Mouse (Mus musculus) C2C12 (cell line): ENCODE results near the gene Atad5. TPM values are rescaled to one million over a fixed set of nuclear protein-coding genes. Genes with fewer than 3 reads are reported as not detected.

Experiments
- H3K27me3 ChIP-seq: one replicate; pipeline ENCODE4 v1.6.1; 2011; ENCODE audit not compliant: control insufficient read depth, insufficient read depth, insufficient read length
- H3K36me3 ChIP-seq: one replicate; pipeline ENCODE4 v1.6.1; 2011; ENCODE audit not compliant: control insufficient read depth, insufficient read depth
- H3K4me3 ChIP-seq: one replicate; pipeline ENCODE4 v1.5.1; 2011; ENCODE audit warnings: mild to moderate bottlenecking, control low read depth; ENCODE audit not compliant: poor library complexity, insufficient read depth, severe bottlenecking
- H3K79me2 ChIP-seq: one replicate; pipeline ENCODE4 v1.6.1; 2011; ENCODE audit not compliant: control insufficient read depth, insufficient read depth
- H3K79me3 ChIP-seq: one replicate; pipeline ENCODE4 v1.6.1; 2011; ENCODE audit warnings: low read depth, control low read depth
- H3ac ChIP-seq: one replicate; pipeline ENCODE3; 2011; ENCODE audit warnings: low read depth; ENCODE audit not compliant: control insufficient read depth, insufficient read length
- CEBPB ChIP-seq: IDR thresholded peaks from one replicate; pipeline ENCODE4 v1.6.1; 2011; ENCODE audit warnings: low read depth, mild to moderate bottlenecking, control low read depth, moderate library complexity
- CTCF ChIP-seq: IDR thresholded peaks from one replicate; pipeline ENCODE4 v1.5.1; 2011; ENCODE audit not compliant: control insufficient read depth, insufficient read depth, insufficient read length
- FOSL1 ChIP-seq: IDR thresholded peaks from one replicate; pipeline ENCODE4 v1.8.0; 2011; ENCODE audit warnings: mild to moderate bottlenecking, low read length; ENCODE audit not compliant: poor library complexity, insufficient read depth, severe bottlenecking
- MAX ChIP-seq: IDR thresholded peaks from one replicate; pipeline ENCODE4 v1.6.1; 2011; ENCODE audit warnings: mild to moderate bottlenecking, control low read depth
- MYOD1 ChIP-seq: IDR thresholded peaks from one replicate; pipeline ENCODE4 v1.6.1; 2011; ENCODE audit warnings: low read depth; ENCODE audit not compliant: control insufficient read depth, insufficient read length
- MYOG ChIP-seq: IDR thresholded peaks from one replicate; pipeline ENCODE4 v1.6.1; 2011; ENCODE audit not compliant: control insufficient read depth, insufficient read length; ENCODE audit errors: extremely low read depth
- USF1 ChIP-seq: IDR thresholded peaks from one replicate; pipeline ENCODE4 v1.6.1; 2011; ENCODE audit warnings: low read depth, mild to moderate bottlenecking, control low read depth, moderate library complexity
- polyA plus RNA-seq: library from polyadenylated mRNA; unstranded; fragments of >200 nt; fragmentation: generic; extraction: Trizol; gene quantifications from one replicate; pipeline ENCODE4 v1.2.1, GENCODE M21; 2012; ENCODE audit warnings: missing spikeins

Gene Atad5
- polyA plus RNA-seq, 1 experiment: 1.9 TPM

- no peaks in the 10 kb centered on the region for H3K79me3 ChIP-seq
- H3ac ChIP-seq: no peak overlapping the region
- no peak overlapping the region for H3K4me3 ChIP-seq
- H3K36me3 ChIP-seq: no peaks in the 10 kb centered on the region
- TF ChIP-seq FOSL1: no peak
- TF ChIP-seq MAX: no peak
- no peak for TF ChIP-seq CEBPB
- TF ChIP-seq MYOD1: no peak
- no peak for TF ChIP-seq CTCF
- TF ChIP-seq MYOG: no peak
- TF ChIP-seq USF1: no peak
- H3K27me3 ChIP-seq: no peaks in the 10 kb centered on the region
- no peaks in the 10 kb centered on the region for H3K79me2 ChIP-seq
Observed at GRCm38 (mm10) chr11:80164224-80164623, 75.0 kb downstream of the Atad5 start.

DNA sequence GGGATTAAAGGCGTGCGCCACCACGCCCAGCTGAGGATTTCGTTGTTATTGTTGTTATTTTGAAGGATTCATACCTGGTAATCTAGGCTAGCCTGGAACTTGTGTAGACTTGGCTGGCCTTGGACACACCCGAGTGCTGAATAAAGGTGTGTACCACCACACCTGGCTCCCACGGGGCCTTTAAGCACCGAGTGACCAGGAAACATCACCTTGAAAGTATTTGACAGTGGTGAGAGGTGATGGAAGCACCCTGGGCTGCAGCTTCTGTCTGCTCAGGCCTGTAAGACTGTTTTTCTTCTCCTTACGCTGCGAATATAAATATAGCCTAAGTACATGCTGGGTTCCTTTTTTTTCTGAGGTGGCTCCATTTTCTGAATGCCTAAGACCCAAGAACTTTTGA lies 78.9 kb downstream of the Atad5 start:
- Histone ChIP-seq H3K36me3 (no peaks in the 10 kb centered on the region), H3ac (no peak overlapping the region), H3K4me3 (no peak overlapping the region), H3K79me2 (no peaks in the 10 kb centered on the region), H3K79me3 (no peaks in the 10 kb centered on the region), H3K27me3 (no peaks in the 10 kb centered on the region)
- TF ChIP-seq FOSL1 (no peak), MYOD1 (no peak), MYOG (no peak), MAX (no peak), CEBPB (no peak), USF1 (no peak), CTCF (no peak)

DNA sequence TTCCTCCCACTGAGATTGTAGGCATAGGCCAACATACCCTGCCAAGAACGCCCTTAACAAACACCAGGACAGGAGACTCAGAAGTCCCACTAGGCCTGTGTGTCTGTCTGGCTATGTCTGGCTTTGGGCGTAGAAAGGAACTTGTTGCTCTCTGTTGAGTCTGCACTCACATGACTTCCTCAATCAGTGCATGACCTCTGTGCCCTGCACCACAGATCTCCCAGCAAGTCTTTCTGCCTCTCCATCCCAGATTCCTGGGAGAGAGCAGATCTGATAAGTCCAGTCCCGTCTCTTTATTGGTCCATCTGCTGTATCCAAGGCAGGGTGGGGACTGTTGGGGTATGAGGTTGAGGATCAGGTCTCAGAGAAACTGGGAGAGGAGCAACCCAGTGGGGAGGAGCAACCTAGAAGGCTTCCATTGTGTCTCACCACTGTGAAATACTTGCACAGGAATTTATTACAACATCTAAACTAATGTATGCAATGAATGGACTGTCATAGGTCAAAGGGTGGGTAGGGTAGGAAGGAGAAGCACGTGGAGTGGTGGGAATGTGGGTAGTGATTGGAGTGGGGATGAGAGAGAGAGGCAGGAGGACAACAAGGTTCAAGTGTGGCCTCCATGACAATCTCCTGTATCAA lies 79.5 kb downstream of the Atad5 start:
- no peak overlapping the region for H3K4me3 ChIP-seq
- no peak overlapping the region for H3ac ChIP-seq
- H3K79me3 ChIP-seq: no peaks in the 10 kb centered on the region
- no peaks in the 10 kb centered on the region for H3K79me2 ChIP-seq
- TF ChIP-seq FOSL1 (no peak), CEBPB (no peak), MAX (no peak), USF1 (no peak), CTCF (no peak)
- H3K27me3 ChIP-seq: no peaks in the 10 kb centered on the region
- H3K36me3 ChIP-seq: no peaks in the 10 kb centered on the region

GRCm38 (mm10) chr11:80169629-80170028 lies 80.4 kb downstream of the Atad5 start:
- Histone ChIP-seq H3K79me2 (no peaks in the 10 kb centered on the region), H3K4me3 (no peak overlapping the region), H3ac (no peak overlapping the region), H3K36me3 (no peaks in the 10 kb centered on the region), H3K79me3 (no peaks in the 10 kb centered on the region), H3K27me3 (no peaks in the 10 kb centered on the region)
- TF ChIP-seq CEBPB (no peak), MAX (no peak), USF1 (no peak), MYOG (no peak), FOSL1 (no peak), CTCF (no peak), MYOD1 (no peak)

- Histone ChIP-seq H3K36me3 (no peaks in the 10 kb centered on the region), H3K79me3 (no peaks in the 10 kb centered on the region), H3ac (no peak overlapping the region), H3K4me3 (no peak overlapping the region), H3K79me2 (no peaks in the 10 kb centered on the region), H3K27me3 (no peaks in the 10 kb centered on the region)
- no peak for TF ChIP-seq USF1
- no peak for TF ChIP-seq MAX
- TF ChIP-seq MYOD1: no peak
- no peak for TF ChIP-seq CTCF
- no peak for TF ChIP-seq FOSL1
- no peak for TF ChIP-seq CEBPB
- no peak for TF ChIP-seq MYOG
Observed at GRCm38 (mm10) chr11:80170351-80170750, 81.2 kb downstream of the Atad5 start.

- Histone ChIP-seq H3K79me2 (no peaks in the 10 kb centered on the region), H3K27me3 (no peaks in the 10 kb centered on the region), H3K36me3 (no peaks in the 10 kb centered on the region), H3K4me3 (no peak overlapping the region), H3K79me3 (no peaks in the 10 kb centered on the region), H3ac (no peak overlapping the region)
- TF ChIP-seq MYOG (no peak), CEBPB (no peak), MAX (no peak), USF1 (no peak), CTCF (no peak), FOSL1 (no peak)
Observed at GRCm38 (mm10) chr11:80171884-80172283, 82.7 kb downstream of the Atad5 start.
